Mouse (Mus musculus) embryonic facial prominence, embryonic 13.5 days (tissue): ENCODE data around the gene Magi1. TPM values are rescaled to one million over a fixed set of nuclear protein-coding genes. Genes with fewer than 3 reads are reported as not detected.

Source experiments
- ATAC-seq: fragments of 200-750 bp; cut with Nextera tagmentation; 2 replicates; pipeline ENCODE4 v1.8.0; 2017; ENCODE audit warnings: low read depth; ENCODE audit not compliant: insufficient number of reproducible peaks, insufficient read depth, low FRiP score, low TSS enrichment
- H3K27ac ChIP-seq: fragments of 300-500 bp; sonication (generic); 2 replicates; pipeline ENCODE4 v1.5.1; 2015; ENCODE audit warnings: moderate library complexity, mild to moderate bottlenecking, inconsistent platforms
- H3K27me3 ChIP-seq: fragments of 300-500 bp; sonication (generic); 2 replicates; pipeline ENCODE4 v1.6.1; 2015; ENCODE audit warnings: mild to moderate bottlenecking, inconsistent platforms
- H3K36me3 ChIP-seq: fragments of 300-500 bp; sonication (generic); 2 replicates; pipeline ENCODE4 v1.6.1; 2015; ENCODE audit warnings: mild to moderate bottlenecking, inconsistent platforms
- H3K4me1 ChIP-seq: fragments of 300-500 bp; sonication (generic); 2 replicates; pipeline ENCODE4 v1.6.1; 2015; ENCODE audit warnings: inconsistent platforms
- H3K4me2 ChIP-seq: fragments of 300-500 bp; sonication (generic); 2 replicates; pipeline ENCODE4 v1.6.1; 2015; ENCODE audit warnings: moderate library complexity, mild to moderate bottlenecking, inconsistent platforms
- H3K4me3 ChIP-seq: fragments of 300-500 bp; sonication (generic); 2 replicates; pipeline ENCODE4 v1.5.1; 2015; ENCODE audit warnings: mild to moderate bottlenecking, inconsistent platforms
- H3K9ac ChIP-seq: fragments of 300-500 bp; sonication (generic); 2 replicates; pipeline ENCODE4 v1.6.1; 2015; ENCODE audit warnings: mild to moderate bottlenecking, inconsistent platforms
- H3K9me3 ChIP-seq: fragments of 300-500 bp; sonication (generic); 2 replicates; pipeline ENCODE4 v1.6.1; 2016; ENCODE audit warnings: inconsistent platforms
- WGBS: fragments of 180-500 bp; shearing (Covaris S2); methylation state at CpG from one replicate; pipeline ENCODE4 v1.1.7; 2015; ENCODE audit warnings: mixed read lengths; 5-methylcytosine and 5-hydroxymethylcytosine counted together
- polyA plus RNA-seq: library from polyadenylated mRNA; unstranded; fragments of >200 nt; fragmentation: Nextera tagmentation; extraction: Ambion mirVana; gene quantifications from 2 replicates; pipeline ENCODE4 v1.2.1, GENCODE M21; 2015

Gene Magi1
- polyA plus RNA-seq, 1 experiment from 2014 or later: 13.1 TPM

DNA sequence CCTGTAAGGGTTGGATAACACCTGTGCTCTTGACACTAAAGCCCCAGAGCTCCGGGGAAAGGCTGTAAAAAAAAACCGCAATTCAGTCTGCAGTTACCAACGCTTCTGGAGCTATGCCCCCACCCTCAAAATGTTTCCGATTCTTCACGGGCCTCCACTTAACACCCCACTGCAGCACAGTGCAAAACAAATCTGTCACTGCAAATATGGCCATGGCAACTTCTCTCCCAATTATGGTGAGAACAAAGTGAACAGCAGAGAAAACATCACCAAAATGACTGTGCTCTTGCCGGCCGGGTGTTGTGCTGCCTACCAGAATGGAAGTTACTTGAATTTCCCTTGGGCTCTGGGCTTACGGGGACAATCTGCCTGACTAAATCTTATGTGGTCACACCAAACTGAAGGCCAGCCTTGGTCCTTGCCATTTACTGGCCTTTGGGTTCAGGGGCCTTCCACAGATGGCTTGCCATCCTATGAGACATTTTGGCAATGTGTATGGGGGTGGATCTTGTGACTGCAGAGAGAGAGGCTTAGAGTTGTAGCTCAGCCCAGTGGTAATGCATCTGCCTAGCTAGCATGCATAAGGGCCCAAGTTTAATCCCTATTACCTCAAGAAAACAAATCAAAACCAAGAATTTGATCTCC, 286.8 kb downstream of the Magi1 start:
- H3K27me3 ChIP-seq: no peaks in the 10 kb centered on the region
- 78% methylated on average over 8 of the region's 8 CpGs for WGBS
- H3K9ac ChIP-seq: no peak overlapping the region
- no peak overlapping the region for H3K27ac ChIP-seq
- no peak overlapping the region for H3K4me3 ChIP-seq
- no peak for ATAC-seq
- no peaks in the 10 kb centered on the region for H3K9me3 ChIP-seq
- H3K4me1 ChIP-seq: peaks cover 6% of the 10 kb centered on the region; the same call in 1 of the 2 replicates
- no peak overlapping the region for H3K4me2 ChIP-seq
- H3K36me3 ChIP-seq: no peaks in the 10 kb centered on the region

DNA sequence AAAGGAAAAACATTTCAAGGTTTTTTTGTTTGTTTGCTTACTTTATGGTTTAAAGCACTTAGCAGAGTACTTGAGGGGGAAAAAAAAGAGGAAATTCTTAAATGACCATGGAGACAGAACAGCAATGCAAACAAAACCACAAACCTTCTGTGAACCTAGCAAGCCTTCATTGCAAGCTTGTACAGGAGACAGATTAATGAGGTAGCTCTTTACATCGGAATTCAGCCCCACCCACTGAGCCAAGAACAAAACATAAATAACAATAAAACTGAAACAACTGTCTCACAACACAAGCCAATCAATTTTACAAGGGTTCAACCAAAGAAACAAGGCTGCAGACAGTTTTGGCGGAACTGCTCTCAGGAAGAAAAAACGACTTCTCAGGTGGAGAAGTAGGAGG, 296.2 kb downstream of the Magi1 start:
- WGBS: 35% methylated on average over 3 of the region's 3 CpGs
- no peak overlapping the region for H3K4me3 ChIP-seq
- no peak overlapping the region for H3K27ac ChIP-seq
- no peak overlapping the region for H3K9ac ChIP-seq
- H3K36me3 ChIP-seq: no peaks in the 10 kb centered on the region
- H3K9me3 ChIP-seq: no peaks in the 10 kb centered on the region
- no peak overlapping the region for H3K4me2 ChIP-seq
- no peak for ATAC-seq
- H3K4me1 ChIP-seq: peaks cover 34% of the 10 kb centered on the region
- H3K27me3 ChIP-seq: no peaks in the 10 kb centered on the region

- Histone ChIP-seq H3K27me3 (no peaks in the 10 kb centered on the region), H3K9me3 (no peaks in the 10 kb centered on the region), H3K4me2 (no peak overlapping the region), H3K4me3 (no peak overlapping the region), H3K27ac (no peak overlapping the region), H3K36me3 (no peaks in the 10 kb centered on the region), H3K4me1 (peaks cover 35% of the 10 kb centered on the region), H3K9ac (no peak overlapping the region)
- 60% methylated on average over 9 of the region's 9 CpGs for WGBS
- no peak for ATAC-seq
Observed at GRCm38 (mm10) chr6:93985111-93985510, 298.6 kb downstream of the Magi1 start.

- no peaks in the 10 kb centered on the region for H3K36me3 ChIP-seq
- no peak overlapping the region for H3K27ac ChIP-seq
- H3K27me3 ChIP-seq: no peaks in the 10 kb centered on the region
- 82% methylated on average over 3 of the region's 3 CpGs for WGBS
- peaks cover 24% of the 10 kb centered on the region for H3K4me1 ChIP-seq
- H3K9me3 ChIP-seq: no peaks in the 10 kb centered on the region
- no peak for ATAC-seq
- H3K9ac ChIP-seq: no peak overlapping the region
- no peak overlapping the region for H3K4me3 ChIP-seq
- H3K4me2 ChIP-seq: no peak overlapping the region
Observed at GRCm38 (mm10) chr6:93983551-93983950, 300.2 kb downstream of the Magi1 start.

GRCm38 (mm10) chr6:93981211-93981610, 302.5 kb downstream of the Magi1 start:
- Histone ChIP-seq H3K36me3 (no peaks in the 10 kb centered on the region), H3K4me1 (peaks cover 13% of the 10 kb centered on the region), H3K9ac (no peak overlapping the region), H3K4me2 (no peak overlapping the region), H3K4me3 (no peak overlapping the region), H3K9me3 (peaks cover 3% of the 10 kb centered on the region; the same call in 1 of the 2 replicates), H3K27me3 (no peaks in the 10 kb centered on the region), H3K27ac (no peak overlapping the region)
- WGBS: 39% methylated on average over 8 of the region's 8 CpGs
- ATAC-seq: no peak

DNA sequence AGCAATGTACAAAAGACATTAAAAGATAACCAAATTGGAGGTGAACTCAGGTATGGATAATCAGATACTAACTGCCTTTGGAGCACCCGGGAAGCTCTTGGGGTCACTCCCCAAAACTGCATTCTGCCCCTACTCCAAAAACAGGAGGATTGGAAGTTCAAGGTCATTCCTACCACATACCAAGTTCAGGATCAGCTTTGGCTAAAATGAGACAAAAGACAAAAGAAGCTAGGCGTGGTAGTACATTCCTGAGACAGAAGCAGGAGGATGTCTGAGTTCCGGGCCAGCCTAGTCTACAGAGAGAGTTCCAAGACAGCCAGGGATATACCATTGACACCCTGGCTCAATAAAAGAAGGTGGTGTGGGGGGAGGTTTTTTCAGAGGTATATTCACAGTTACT, 304.5 kb downstream of the Magi1 start:
- Histone ChIP-seq H3K4me1 (peaks cover 13% of the 10 kb centered on the region), H3K4me2 (no peak overlapping the region), H3K36me3 (no peaks in the 10 kb centered on the region), H3K27me3 (no peaks in the 10 kb centered on the region), H3K27ac (no peak overlapping the region), H3K9me3 (peaks cover 3% of the 10 kb centered on the region), H3K4me3 (no peak overlapping the region), H3K9ac (no peak overlapping the region)
- ATAC-seq: no peak
- WGBS: 87% methylated on average over 3 of the region's 3 CpGs

DNA sequence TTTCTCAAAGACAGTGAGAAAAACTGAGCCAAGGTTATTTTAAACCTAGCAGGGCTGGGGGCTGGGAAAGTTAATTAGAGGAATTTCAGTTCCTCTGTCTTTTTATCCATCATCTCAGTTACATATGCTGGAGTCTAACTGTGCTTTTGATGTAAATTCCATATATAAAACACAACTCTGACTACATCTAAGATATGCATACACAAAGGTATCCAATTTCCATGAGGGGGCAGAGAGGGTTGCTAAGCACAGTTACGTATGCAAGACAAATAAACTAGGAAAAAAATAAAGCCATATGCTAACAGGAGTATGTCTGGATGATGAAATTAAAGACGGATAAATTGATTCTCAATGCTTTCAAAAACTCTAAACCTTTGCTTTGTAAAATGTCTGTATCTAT, 315.0 kb downstream of the Magi1 start:
- Histone ChIP-seq H3K36me3 (no peaks in the 10 kb centered on the region), H3K4me1 (peaks cover 23% of the 10 kb centered on the region), H3K4me3 (no peak overlapping the region), H3K27me3 (no peaks in the 10 kb centered on the region), H3K9me3 (no peaks in the 10 kb centered on the region), H3K9ac (no peak overlapping the region), H3K27ac (no peak overlapping the region), H3K4me2 (no peak overlapping the region)
- ATAC-seq: no peak
- WGBS: 24% methylated on average over 2 of the region's 2 CpGs

DNA sequence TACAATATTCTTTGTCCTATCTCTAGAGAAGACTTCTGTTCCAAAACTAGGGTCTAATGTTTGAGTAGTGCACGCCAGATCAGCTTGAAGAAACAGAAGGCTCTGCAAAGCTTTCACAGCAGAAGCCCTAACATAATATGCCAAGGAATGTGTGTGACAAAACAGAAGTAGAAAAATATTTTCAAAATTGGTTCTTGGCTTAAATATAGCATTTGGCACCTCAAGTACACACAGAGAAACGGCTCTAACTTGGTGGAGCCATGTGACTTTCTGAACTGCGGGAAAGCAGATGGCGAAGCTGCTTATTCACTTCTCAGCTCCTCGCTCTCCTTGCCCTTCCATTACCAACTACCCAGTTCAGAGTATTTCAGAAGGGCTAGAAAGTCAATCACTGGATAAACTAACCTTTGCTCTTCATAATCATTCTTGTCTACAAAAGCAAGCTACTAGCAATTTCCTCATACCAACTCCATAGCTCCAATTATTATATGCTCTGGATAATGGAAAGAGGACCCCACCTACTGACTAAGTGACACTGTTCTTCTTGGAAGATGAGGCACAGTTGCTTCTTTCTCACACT, 320.9 kb downstream of the Magi1 start:
- 76% methylated on average over 5 of the region's 5 CpGs for WGBS
- no peak for ATAC-seq
- H3K27ac ChIP-seq: no peak overlapping the region

GRCm38 (mm10) chr6:93961782-93962181, 321.9 kb downstream of the Magi1 start:
- Histone ChIP-seq H3K4me3 (no peak overlapping the region), H3K9me3 (no peaks in the 10 kb centered on the region), H3K4me2 (no peak overlapping the region), H3K4me1 (0 out of 2 replicates have a peak, but pooled peaks cover 5% of the 10 kb centered on the region), H3K27ac (no peak overlapping the region), H3K9ac (no peak overlapping the region), H3K27me3 (no peaks in the 10 kb centered on the region), H3K36me3 (no peaks in the 10 kb centered on the region)
- ATAC-seq: no peak
- 65% methylated on average over 1 of the region's 1 CpGs for WGBS

More for the DNA sequence above, 320.9 kb downstream of the Magi1 start:
- Histone ChIP-seq H3K9ac (no peak overlapping the region), H3K36me3 (no peaks in the 10 kb centered on the region), H3K4me2 (no peak overlapping the region), H3K4me3 (no peak overlapping the region), H3K27me3 (no peaks in the 10 kb centered on the region), H3K4me1 (0 out of 2 replicates have a peak, but pooled peaks cover 5% of the 10 kb centered on the region), H3K9me3 (no peaks in the 10 kb centered on the region)

- 74% methylated on average over 2 of the region's 2 CpGs for WGBS
- H3K4me1 ChIP-seq: peaks cover 9% of the 10 kb centered on the region
- H3K9me3 ChIP-seq: no peaks in the 10 kb centered on the region
- H3K36me3 ChIP-seq: no peaks in the 10 kb centered on the region
- H3K9ac ChIP-seq: no peak overlapping the region
- no peak overlapping the region for H3K27ac ChIP-seq
- ATAC-seq: no peak
- H3K4me3 ChIP-seq: no peak overlapping the region
- H3K4me2 ChIP-seq: no peak overlapping the region
- H3K27me3 ChIP-seq: no peaks in the 10 kb centered on the region
Observed at GRCm38 (mm10) chr6:93957172-93957571, 326.5 kb downstream of the Magi1 start.

- Histone ChIP-seq H3K4me2 (no peak overlapping the region), H3K4me1 (peaks cover 8% of the 10 kb centered on the region; the same call in 1 of the 2 replicates), H3K27ac (no peak overlapping the region), H3K9me3 (no peaks in the 10 kb centered on the region), H3K27me3 (no peaks in the 10 kb centered on the region), H3K4me3 (no peak overlapping the region), H3K36me3 (no peaks in the 10 kb centered on the region), H3K9ac (no peak overlapping the region)
- no peak for ATAC-seq
- 80% methylated on average over 2 of the region's 2 CpGs for WGBS
Observed at GRCm38 (mm10) chr6:93946612-93947011, 337.1 kb downstream of the Magi1 start.

- H3K36me3 ChIP-seq: no peaks in the 10 kb centered on the region
- no peaks in the 10 kb centered on the region for H3K27me3 ChIP-seq
- no peak for ATAC-seq
- no peak overlapping the region for H3K9ac ChIP-seq
- WGBS: 73% methylated on average over 6 of the region's 6 CpGs
- no peaks in the 10 kb centered on the region for H3K9me3 ChIP-seq
- no peak overlapping the region for H3K27ac ChIP-seq
- H3K4me1 ChIP-seq: no peaks in the 10 kb centered on the region
- no peak overlapping the region for H3K4me2 ChIP-seq
- no peak overlapping the region for H3K4me3 ChIP-seq
Observed at GRCm38 (mm10) chr6:93936359-93936758, 347.4 kb downstream of the Magi1 start.
